Mouse (Mus musculus) thymus, adult 2 months (tissue): Measurements from ENCODE around the gene Mrps18a.

ENCODE experiments used
- CTCF ChIP-seq: fragments of 200-500 bp; IDR thresholded peaks from 2 replicates; pipeline ENCODE4 v1.5.1; 2012; ENCODE audit warnings: mild to moderate bottlenecking, control low read depth, low read length, moderate library complexity, borderline replicate concordance; ENCODE audit not compliant: control insufficient read depth, poor library complexity, insufficient read depth; ENCODE audit errors: extremely low read depth
- POLR2A ChIP-seq: fragments of 200-500 bp; IDR thresholded peaks from 2 replicates; pipeline ENCODE4 v1.6.1; 2012; ENCODE audit warnings: mild to moderate bottlenecking, low read length, control low read depth, moderate library complexity; ENCODE audit not compliant: control insufficient read depth, poor library complexity, insufficient read depth; ENCODE audit errors: extremely low read depth

DNA sequence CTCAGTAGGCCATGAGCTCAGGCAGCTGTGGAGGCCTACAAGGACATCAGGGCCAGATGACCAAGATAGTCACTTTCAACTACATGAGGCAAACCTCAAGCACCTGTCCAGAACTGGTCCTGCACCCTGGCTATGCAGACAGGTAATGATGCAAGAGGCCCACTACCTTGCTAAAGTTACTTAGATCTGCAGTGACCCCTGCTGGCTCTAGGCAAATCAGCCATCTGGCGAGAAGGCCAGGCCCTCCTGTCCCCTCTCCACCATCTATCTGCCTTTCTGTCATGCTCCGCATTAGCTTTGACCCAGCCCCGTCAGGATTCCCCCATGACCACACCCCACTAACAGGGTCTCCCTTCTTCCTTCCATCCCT, 35.7 kb upstream of the Mrps18a start:
- TF ChIP-seq CTCF (peak; percentile 50; the same call in 1 of the 2 replicates), POLR2A (no peak)
